Mouse (Mus musculus) hindbrain, embryonic 11.5 days (tissue): Measurements from ENCODE around the gene Spata31d1d. TPM values are rescaled to one million over a fixed set of nuclear protein-coding genes. Genes with fewer than 3 reads are reported as not detected.

Source experiments
- ATAC-seq: fragments of 200-750 bp; cut with Nextera tagmentation; 2 replicates; pipeline ENCODE4 v1.8.0; 2017; ENCODE audit warnings: mild to moderate bottlenecking, moderate TSS enrichment, moderate library complexity; ENCODE audit not compliant: low FRiP score
- DNase-seq: peaks from one replicate; pipeline ENCODE4 v3.0.0-alpha.2; 2015; ENCODE audit warnings: low spot score
- H3K27ac ChIP-seq: fragments of 300-500 bp; sonication (generic); 2 replicates; pipeline ENCODE4 v1.5.1; 2014; ENCODE audit warnings: mild to moderate bottlenecking, low read depth, low read length
- H3K27me3 ChIP-seq: fragments of 300-500 bp; sonication (generic); 2 replicates; pipeline ENCODE4 v1.6.1; 2014; ENCODE audit warnings: mild to moderate bottlenecking, low read length, moderate library complexity, mixed read lengths; ENCODE audit not compliant: control insufficient read depth, insufficient read depth
- H3K36me3 ChIP-seq: fragments of 300-500 bp; sonication (generic); 2 replicates; pipeline ENCODE4 v1.6.1; 2014; ENCODE audit warnings: mild to moderate bottlenecking, low read length, moderate library complexity, mixed read lengths; ENCODE audit not compliant: control insufficient read depth, insufficient read depth
- H3K4me1 ChIP-seq: fragments of 300-500 bp; sonication (generic); replicated peaks from 2 replicates; pipeline ENCODE4 v1.6.1; 2014; ENCODE audit warnings: low read length, mixed read lengths; ENCODE audit not compliant: control insufficient read depth, insufficient read depth
- H3K4me2 ChIP-seq: fragments of 300-500 bp; sonication (generic); replicated peaks from 2 replicates; pipeline ENCODE4 v1.6.1; 2014; ENCODE audit warnings: mild to moderate bottlenecking, low read depth, low read length
- H3K4me3 ChIP-seq: fragments of 300-500 bp; sonication (generic); 2 replicates; pipeline ENCODE4 v1.5.1; 2014; ENCODE audit warnings: low read depth, low read length
- H3K9ac ChIP-seq: fragments of 300-500 bp; sonication (generic); 2 replicates; pipeline ENCODE4 v1.6.1; 2014; ENCODE audit warnings: low read depth, low read length
- H3K9me3 ChIP-seq: fragments of 300-500 bp; sonication (generic); 2 replicates; pipeline ENCODE4 v1.6.1; 2016; ENCODE audit warnings: low read length; ENCODE audit not compliant: control insufficient read depth
- whole genome bisulfite sequencing: fragments of 180-500 bp; shearing (Covaris S2); extraction: QIAGEN DNeasy Blood & Tissue Kit; methylation state at CpG from one replicate; pipeline ENCODE4 v1.1.7; 2014; 5-methylcytosine and 5-hydroxymethylcytosine counted together
- polyA plus RNA-seq: library from polyadenylated mRNA; unstranded; fragments of >200 nt; fragmentation: Nextera tagmentation; extraction: Ambion mirVana; gene quantifications from 2 replicates; pipeline ENCODE4 v1.2.1, GENCODE M21; 2014

The Spata31d1d gene
- polyA plus RNA-seq, 1 experiment from 2014 or later: not detected

DNA sequence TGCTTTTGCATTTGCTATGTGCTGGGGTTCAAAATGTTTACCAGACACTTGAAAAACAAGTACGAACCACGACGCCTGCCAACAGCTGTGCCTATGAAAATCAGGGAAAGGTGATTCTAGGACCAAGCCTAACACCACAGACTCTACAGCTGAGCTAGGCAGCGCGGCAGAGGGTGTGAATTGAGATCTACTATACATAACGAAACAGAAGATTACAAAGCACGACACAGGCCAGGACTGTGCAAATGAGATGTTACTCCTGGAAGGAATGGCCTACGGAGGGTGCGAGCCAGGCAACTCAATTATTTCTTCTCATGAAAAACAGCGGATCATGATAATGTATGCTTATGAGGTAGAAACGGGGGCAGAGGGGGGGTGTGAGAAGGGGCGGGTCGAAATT lies 37.0 kb upstream of the Spata31d1d start:
- Histone ChIP-seq H3K27ac (no peak overlapping the region), H3K4me3 (peak overlapping the region; percentile 85), H3K9me3 (no peaks in the 10 kb centered on the region), H3K4me2 (peak overlapping the region; percentile 74), H3K9ac (peak overlapping the region; percentile 77; the same call in 1 of the 2 replicates), H3K36me3 (no peaks in the 10 kb centered on the region), H3K4me1 (peaks cover 9% of the 10 kb centered on the region), H3K27me3 (no peaks in the 10 kb centered on the region)
- DNase-seq (no peak), ATAC-seq (no peak)
- 44% methylated on average over 13 of the region's 13 CpGs for WGBS

DNA sequence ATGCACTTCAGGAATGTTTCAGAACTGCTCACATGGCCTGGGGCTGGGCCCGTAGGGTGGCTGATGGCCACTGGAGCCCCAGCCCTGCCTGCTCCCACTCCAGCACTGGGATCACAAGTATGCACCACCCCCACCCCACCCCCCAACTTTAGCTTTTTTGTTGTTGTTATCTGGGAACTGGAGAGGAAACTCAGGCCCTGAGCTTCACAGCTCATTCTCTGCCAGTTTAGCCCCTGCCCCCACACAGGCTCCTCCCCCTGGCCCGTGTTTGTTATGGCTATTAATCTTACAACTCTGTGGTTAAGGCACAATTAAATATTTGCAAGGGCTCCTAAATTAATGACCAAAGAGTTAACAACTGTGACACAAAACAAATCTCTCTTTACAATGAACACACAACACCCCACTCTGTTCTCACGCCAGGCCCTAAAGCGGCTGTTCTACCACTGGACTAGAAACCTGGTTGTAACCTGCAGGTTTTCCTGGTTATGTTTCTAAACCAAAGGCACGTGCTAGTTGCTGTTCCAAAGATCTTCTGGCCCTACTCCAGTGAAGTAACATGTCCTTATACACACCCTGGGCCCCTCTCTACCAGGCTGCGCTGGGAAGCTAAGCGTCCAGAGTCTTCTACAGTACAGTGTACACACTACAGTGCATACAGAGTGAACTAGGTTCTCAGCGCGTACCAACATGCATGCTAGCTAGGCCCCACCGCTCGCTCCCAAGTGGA lies 35.4 kb upstream of the Spata31d1d start:
- Histone ChIP-seq H3K27me3 (no peaks in the 10 kb centered on the region), H3K4me2 (no peak overlapping the region), H3K9me3 (no peaks in the 10 kb centered on the region), H3K9ac (no peak overlapping the region), H3K4me3 (no peak overlapping the region), H3K27ac (no peak overlapping the region), H3K36me3 (no peaks in the 10 kb centered on the region), H3K4me1 (peaks cover 9% of the 10 kb centered on the region)
- ATAC-seq (no peak), DNase-seq (no peak)
- WGBS: 83% methylated on average over 11 of the region's 11 CpGs

DNA sequence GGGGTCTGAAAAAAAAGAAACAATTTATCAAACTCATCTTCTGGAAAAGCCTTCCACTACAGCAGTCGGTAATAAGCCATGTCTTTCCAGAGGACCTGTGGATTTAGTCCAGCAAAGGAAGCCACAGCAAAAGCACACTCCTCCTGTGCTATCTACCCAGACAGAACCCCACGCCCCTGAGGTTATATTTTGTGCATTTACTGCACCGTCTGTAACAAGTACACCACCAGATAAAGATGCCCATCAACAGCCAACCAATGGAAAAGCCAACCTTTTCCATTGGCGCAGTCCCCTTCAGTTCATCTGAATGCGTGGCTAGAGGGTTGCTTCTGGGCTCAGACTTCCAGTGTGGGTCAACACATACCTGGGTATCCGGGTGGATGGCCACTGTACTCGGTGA lies 31.2 kb upstream of the Spata31d1d start:
- peaks cover 6% of the 10 kb centered on the region for H3K4me1 ChIP-seq
- no peak for ATAC-seq

GRCm38 (mm10) chr13:59756906-59757305 lies 25.4 kb upstream of the Spata31d1d start:
- 0 out of 2 replicates have a peak, but pooled peaks cover 8% of the 10 kb centered on the region for H3K36me3 ChIP-seq

More for the DNA sequence above, 31.2 kb upstream of the Spata31d1d start:
- H3K9ac ChIP-seq: no peak overlapping the region
- no peak for DNase-seq
- no peaks in the 10 kb centered on the region for H3K27me3 ChIP-seq
- H3K9me3 ChIP-seq: no peaks in the 10 kb centered on the region
- H3K4me2 ChIP-seq: no peak overlapping the region
- no peak overlapping the region for H3K27ac ChIP-seq
- 93% methylated on average over 7 of the region's 7 CpGs for WGBS
- H3K36me3 ChIP-seq: 0 out of 2 replicates have a peak, but pooled peaks cover 2% of the 10 kb centered on the region
- H3K4me3 ChIP-seq: no peak overlapping the region

GRCm38 (mm10) chr13:59750310-59750709 lies 18.8 kb upstream of the Spata31d1d start:
- H3K4me2 ChIP-seq: no peak overlapping the region
- no peaks in the 10 kb centered on the region for H3K4me1 ChIP-seq
- no peaks in the 10 kb centered on the region for H3K27me3 ChIP-seq
- WGBS: 80% methylated on average over 12 of the region's 12 CpGs
- 0 out of 2 replicates have a peak, but pooled peaks cover 3% of the 10 kb centered on the region for H3K36me3 ChIP-seq
- no peak overlapping the region for H3K27ac ChIP-seq
- no peak overlapping the region for H3K9ac ChIP-seq
- ATAC-seq (no peak), DNase-seq (no peak)
- no peaks in the 10 kb centered on the region for H3K9me3 ChIP-seq
- H3K4me3 ChIP-seq: no peak overlapping the region

More at GRCm38 (mm10) chr13:59756906-59757305, 25.4 kb upstream of the Spata31d1d start:
- Histone ChIP-seq H3K27ac (no peak overlapping the region), H3K4me2 (no peak overlapping the region), H3K9ac (no peak overlapping the region), H3K4me3 (no peak overlapping the region), H3K4me1 (no peaks in the 10 kb centered on the region), H3K9me3 (no peaks in the 10 kb centered on the region), H3K27me3 (no peaks in the 10 kb centered on the region)
- 88% methylated on average over 7 of the region's 7 CpGs for WGBS
- DNase-seq: no peak
- no peak for ATAC-seq

DNA sequence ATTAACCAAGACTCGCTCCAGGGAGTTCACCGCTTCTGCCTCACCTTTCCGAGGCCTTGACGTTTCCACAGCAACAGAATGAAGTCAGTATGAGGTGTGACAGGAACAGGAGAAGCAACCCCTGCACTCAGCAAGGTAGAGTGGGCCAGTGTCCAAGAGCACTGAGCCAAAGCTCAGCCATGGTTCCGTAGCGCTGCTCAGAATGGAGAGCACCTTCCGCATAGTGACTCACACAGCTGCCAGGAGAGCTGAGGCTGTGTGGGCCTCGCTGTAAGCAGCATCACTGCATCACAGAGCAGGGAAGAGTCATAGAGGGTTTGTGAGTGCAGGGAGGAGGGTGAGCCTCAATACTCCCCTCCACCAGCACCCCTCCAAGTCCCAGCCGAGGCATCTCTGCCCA lies 15.2 kb upstream of the Spata31d1d start, which contains the start of gene 1700014D04Rik:
Gene 1700014D04Rik, minus strand, starts transcription at position 42 of the 400 bp plus-strand sequence.
- no peak for DNase-seq
- Histone ChIP-seq H3K27ac (no peak within 1 kb of the TSS), H3K9ac (no peak within 1 kb of the TSS), H3K4me3 (no peak within 1 kb of the TSS), H3K36me3 (no peaks in the 10 kb centered on the region), H3K4me1 (no peaks in the 10 kb centered on the region), H3K27me3 (no peaks in the 10 kb centered on the region), H3K4me2 (no peak within 1 kb of the TSS), H3K9me3 (no peaks in the 10 kb centered on the region)
- 88% methylated on average over 9 of the region's 9 CpGs for WGBS
- no peak for ATAC-seq

DNA sequence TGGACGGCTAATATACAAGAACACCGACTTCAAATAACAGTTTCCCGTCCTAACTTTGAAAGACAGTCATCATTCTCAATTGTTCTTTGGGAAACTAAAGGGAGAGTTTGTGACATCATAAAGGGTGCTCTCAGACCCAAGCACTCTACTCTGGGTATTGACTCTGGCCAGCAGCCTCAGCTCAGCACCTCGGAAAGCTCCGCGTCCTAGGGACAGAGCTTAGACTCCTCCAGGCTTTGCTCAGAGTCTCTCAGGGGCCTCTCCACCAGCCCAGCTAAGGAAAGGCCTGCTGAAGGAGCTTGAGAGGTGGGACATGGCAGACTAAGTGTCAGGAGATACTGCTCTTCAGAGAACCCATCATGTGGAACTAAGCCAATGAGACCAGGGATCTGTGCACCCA lies 14.6 kb upstream of the Spata31d1d start:
- no peaks in the 10 kb centered on the region for H3K4me1 ChIP-seq
- no peak overlapping the region for H3K4me2 ChIP-seq
- 72% methylated on average over 5 of the region's 6 CpGs for WGBS
- ATAC-seq: no peak
- H3K9ac ChIP-seq: no peak overlapping the region
- no peaks in the 10 kb centered on the region for H3K27me3 ChIP-seq
- no peak overlapping the region for H3K27ac ChIP-seq
- no peak overlapping the region for H3K4me3 ChIP-seq
- no peak for DNase-seq
- no peaks in the 10 kb centered on the region for H3K9me3 ChIP-seq
- no peaks in the 10 kb centered on the region for H3K36me3 ChIP-seq

- no peak overlapping the region for H3K27ac ChIP-seq
- WGBS: 87% methylated on average over 6 of the region's 6 CpGs
- no peak overlapping the region for H3K4me2 ChIP-seq
- no peak for DNase-seq
- no peak overlapping the region for H3K4me3 ChIP-seq
- no peaks in the 10 kb centered on the region for H3K27me3 ChIP-seq
- no peaks in the 10 kb centered on the region for H3K9me3 ChIP-seq
- no peaks in the 10 kb centered on the region for H3K36me3 ChIP-seq
- H3K9ac ChIP-seq: no peak overlapping the region
- no peaks in the 10 kb centered on the region for H3K4me1 ChIP-seq
- ATAC-seq: no peak
These were observed 13.9 kb upstream of the Spata31d1d start for GRCm38 (mm10) chr13:59745462-59745861.

DNA sequence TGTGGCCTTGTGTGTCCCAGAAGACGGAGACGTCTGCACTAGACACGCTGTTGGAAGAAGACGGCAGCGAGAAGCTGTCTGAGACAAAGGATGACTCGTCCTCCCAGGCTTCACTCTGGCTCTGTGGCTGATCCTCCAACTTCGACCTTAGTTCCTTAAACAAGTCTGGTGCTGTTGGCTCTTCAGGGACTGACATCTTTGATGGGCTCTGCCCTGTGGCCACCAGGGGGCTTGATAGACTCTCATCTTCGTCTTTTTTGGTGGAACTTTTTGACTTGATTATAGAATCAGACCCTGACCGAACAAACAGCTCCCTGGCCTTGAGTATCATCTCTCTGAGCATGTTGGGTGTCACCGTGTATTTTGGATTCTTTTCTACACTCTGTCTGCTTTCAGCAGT lies 10.1 kb upstream of the Spata31d1d start:
- WGBS: 83% methylated on average over 10 of the region's 10 CpGs

More for the DNA sequence above, 10.1 kb upstream of the Spata31d1d start:
- Histone ChIP-seq H3K4me2 (no peak overlapping the region), H3K27ac (no peak overlapping the region), H3K4me1 (no peaks in the 10 kb centered on the region), H3K9ac (no peak overlapping the region), H3K27me3 (no peaks in the 10 kb centered on the region), H3K9me3 (no peaks in the 10 kb centered on the region), H3K4me3 (no peak overlapping the region), H3K36me3 (no peaks in the 10 kb centered on the region)
- no peak for DNase-seq
- no peak for ATAC-seq
